Mouse (Mus musculus): ENCODE results near the gene Stxbp6.
"Not testable (repeated sequence)": the region's sequence is repeated elsewhere in the genome, so short reads cannot be mapped to it uniquely, and the experiment has no call there.

The Stxbp6 gene

DNA sequence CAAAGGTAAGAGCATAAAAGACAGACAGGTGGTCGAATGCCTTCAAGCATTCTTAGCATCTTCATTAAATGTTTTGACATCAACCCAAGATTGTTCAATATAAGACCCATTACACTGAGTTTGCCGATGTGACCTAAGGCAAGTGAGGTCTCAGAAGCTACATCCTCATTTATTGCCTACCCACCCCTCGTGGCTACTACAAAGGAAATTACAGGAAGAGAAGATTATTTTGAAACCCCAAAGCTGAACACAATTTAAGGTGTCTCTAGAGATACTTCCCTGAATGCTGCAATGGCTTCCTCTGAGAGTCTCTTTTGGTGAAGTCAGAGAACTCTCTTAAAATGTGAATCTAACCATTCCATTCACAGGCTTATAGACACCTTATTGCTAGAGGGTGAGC lies 16.5 kb downstream of the Stxbp6 start:
- in situ Hi-C loops (cut with MboI, MseI), result no loop called here

DNA sequence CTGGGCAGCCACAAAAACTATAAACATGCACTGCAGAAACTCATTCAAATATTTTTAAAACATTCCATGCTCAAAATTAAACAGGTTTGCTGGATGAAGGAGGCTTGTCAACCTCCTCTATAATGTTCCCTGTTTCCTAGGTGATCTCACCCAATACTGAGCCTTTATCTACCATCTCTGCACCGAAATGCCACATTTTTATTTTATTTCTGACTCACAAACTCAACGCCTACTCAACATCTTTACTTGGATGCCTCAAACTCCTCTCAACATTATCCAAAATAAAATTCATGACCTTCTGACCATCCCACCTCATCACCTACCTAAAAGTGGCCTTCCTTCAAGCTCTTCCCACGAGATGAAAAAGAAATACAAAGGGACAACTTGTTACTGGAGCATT lies 18.1 kb downstream of the Stxbp6 start:
- in situ Hi-C loops (cut with MboI, MseI), result no loop called here

DNA sequence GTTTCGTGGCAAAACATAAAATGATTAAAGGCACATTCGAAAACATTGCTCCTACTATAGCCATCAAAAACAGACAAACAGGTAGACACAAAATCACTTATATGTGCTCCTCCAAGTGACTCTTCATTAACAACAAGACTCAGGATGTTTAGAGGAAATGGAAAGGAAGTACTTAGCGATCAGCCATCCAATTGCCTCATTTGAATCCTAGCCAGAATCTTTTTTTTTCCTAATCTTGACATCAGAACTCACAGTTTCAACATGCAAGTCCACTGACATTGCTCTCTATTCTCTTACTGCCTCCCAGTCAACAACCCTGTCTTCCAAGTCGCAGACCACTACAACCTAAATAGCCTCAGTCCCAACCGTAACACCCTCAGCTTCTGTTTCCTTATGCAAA lies 21.2 kb downstream of the Stxbp6 start:
- in situ Hi-C loops (cut with MboI, MseI), result no loop called here

DNA sequence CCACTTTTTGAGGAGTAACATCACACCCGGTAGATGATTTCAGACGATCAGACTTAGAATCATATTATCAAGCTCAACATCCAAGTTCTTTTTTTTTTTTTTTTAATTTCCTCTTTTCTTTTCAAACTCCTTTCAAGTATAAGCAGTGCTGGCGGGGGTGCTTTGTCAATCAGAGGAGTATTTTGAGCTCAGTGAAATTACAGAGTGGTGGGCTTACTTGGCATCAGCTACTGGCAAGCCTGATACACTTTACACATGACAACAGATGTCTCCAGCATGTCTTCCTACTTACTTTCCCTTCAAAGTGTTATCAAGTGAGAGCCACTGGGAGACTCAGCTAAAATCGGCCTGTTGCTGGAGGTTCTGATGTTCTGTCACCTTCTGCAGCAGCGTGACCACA lies 21.6 kb downstream of the Stxbp6 start:
- in situ Hi-C loops (cut with MboI, MseI), result no loop called here

DNA sequence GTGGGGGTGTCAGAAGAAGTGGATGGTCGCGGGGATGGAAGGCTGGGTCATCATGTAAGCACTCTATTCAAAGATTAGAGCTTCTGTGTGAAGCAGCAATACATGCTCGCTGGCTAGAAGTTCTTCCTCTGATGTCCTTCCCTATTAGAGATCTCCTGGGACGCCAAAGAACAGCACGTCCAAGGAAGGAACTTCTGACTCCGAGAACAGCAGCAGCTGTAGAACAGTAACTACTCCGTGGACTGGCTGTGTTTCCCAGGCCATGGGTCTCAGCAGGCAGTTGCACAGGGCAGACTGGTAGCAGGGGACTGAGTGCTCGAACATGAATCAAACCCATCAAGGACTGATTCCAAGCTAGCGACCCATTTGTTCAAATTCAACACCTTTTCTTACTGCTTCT lies 24.6 kb downstream of the Stxbp6 start:
- in situ Hi-C loops (cut with MboI, MseI), result no loop called here

DNA sequence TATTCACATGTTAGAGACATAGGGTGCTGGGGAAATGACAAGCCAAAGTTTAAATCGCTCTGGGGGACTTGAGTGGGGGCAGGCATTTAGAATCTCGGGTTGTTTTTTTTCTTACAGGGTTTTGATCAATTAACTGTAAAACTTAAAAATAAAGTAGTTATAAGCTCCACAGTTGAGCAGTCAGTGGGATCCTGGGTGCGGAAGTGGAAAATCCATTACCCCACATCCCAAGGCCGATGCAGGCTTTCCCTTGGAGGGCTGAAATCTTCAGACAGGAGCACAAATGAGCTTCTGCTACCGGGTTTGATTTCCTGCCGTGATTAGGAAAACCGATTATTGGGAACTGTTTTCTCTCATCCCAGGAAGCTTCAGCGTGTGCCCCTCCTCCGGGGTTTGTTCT lies 26.8 kb downstream of the Stxbp6 start:
- in situ Hi-C loops (cut with MboI, MseI), result not testable (repeated sequence)

DNA sequence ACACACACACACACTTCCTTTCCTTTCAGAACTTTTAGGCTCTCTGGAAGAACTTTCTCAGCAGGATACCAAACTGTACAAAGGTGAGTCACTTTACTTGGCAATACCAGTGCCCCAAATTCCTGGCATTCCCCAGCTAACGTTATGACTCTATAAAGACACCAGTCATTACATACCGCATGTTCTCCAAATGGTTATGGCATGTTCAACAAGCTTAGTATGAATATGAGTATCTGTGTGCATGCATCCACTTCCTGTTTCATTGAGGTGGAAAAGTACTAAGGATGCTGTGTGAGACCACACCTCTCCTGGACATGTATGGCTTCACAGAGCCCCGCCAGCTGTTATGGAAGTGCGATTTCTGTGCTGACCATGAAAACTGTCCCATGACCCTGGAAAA lies 27.3 kb downstream of the Stxbp6 start:
- in situ Hi-C loops (cut with MboI, MseI), result no loop called here

DNA sequence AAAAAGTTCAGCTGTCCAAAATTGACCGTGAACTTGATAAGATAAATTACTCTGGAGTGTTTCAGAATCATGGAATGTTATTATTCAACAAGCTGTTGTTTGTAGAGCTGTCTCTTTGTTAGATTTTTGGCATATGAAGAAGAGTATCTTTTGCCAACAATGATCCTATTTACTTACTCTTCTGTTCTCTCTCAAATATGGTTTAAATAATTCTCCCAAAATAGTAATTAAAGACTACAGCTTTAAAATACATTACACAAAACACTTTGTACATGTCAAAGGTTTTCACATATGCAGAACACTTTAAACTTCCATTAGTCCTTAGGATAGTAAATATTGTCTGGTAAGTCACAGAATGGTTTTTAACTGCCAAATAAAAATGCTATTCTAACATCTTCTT lies 29.9 kb downstream of the Stxbp6 start:
- in situ Hi-C loops (cut with MboI, MseI), result no loop called here

DNA sequence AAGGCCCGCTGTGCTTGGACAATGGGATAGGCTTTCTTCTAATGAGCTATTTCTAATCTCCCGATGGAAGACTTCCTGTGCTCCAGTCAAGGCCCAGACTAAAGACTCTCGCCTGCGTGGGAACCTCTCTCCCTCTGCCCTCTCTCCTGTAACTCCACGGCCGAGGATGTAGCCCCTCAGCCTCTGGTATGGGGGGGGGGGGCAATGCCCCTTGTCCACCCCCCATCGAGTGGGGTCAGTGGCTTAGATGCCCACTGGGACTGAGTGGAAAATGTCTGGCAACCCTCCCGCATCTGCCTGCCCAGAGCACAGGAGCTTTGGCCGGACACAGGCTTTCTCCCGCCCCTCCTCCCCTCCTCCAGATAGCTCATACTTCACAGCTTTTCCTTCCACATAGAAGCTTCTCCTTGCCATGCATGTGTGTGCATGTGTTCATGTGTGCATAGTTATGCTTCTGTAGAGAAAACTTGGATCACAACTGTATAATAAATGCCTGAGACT lies 31.9 kb downstream of the Stxbp6 start:
- in situ Hi-C loops (cut with MboI, MseI), result no loop called here

DNA sequence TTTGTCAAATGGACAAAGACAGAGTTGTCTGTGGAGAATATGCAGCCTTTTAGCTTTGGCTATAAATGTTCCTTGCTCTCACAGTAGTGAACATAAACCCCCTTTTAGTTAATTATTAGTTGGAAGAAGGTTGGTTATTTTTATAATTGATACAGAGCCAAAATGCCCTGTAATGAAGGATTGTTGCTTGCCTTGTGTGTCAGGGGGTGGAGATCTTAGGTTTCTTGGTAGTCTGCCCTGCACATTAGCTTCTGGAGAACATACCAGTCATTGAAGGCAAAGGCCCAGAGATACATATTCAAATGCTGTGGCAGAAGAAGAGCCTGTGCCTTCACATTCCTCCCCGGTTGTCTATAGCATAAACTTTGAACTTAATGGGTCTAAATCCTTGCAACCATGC lies 37.0 kb downstream of the Stxbp6 start:
- in situ Hi-C loops (cut with MboI, MseI), result no loop called here

DNA sequence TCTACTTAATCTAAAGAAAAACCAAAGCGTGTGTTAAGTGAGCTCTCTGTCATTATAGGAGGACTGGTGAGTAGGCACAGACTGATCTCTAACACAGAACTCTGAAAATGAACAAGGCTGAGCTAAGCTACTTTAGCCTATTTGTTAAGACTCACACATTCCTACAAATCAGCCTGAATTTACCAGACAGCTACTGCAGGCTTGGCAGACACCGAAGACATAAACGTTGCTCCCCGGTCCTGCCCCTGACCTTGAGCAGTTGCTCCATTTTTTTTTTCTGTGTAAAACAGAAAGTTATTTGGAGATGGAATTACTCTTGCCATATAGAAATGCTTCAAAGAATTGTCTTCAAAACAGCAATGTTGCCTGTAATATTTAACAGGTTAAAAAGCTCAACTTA lies 37.4 kb downstream of the Stxbp6 start:
- in situ Hi-C loops (cut with MboI, MseI), result no loop called here

DNA sequence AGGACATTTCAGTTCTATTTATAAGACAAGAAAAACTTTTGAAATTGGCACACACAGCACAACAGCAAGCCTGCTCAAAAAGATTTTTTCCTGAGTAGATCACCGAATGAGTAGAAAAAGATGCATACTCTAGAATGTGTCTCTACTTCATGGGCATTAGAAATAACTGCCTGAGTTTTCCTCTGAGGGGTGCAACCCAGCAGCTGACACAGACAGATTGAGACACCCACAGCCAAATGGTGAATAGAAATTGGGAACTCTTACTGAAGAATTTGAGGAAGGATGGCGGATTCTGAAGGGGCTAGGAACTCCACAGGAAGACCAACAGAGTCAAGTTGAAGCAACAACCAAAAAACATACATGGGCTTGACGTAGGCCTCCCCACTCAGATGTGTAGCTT lies 43.8 kb downstream of the Stxbp6 start:
- in situ Hi-C loops (cut with MboI, MseI), result no loop called here

DNA sequence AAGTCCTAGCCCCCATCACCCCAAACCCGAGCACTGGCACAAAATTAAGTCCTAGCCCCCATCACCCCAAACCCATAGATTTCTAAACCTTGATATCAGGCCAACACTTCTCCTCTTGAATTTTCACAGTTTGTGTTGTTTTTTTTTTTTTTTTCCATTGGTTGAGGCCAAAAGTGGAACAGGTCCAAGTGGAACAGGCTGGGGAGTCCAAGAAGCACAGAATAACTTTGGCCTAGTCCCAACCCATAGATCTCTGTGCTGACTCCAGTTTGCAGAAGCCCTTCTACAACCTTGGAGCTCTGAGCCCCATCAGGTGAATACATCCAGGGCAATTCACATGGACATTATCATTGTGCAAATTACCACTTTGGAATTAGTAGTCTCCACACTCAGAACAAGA lies 48.2 kb downstream of the Stxbp6 start:
- in situ Hi-C loops (cut with MboI, MseI), result no loop called here

DNA sequence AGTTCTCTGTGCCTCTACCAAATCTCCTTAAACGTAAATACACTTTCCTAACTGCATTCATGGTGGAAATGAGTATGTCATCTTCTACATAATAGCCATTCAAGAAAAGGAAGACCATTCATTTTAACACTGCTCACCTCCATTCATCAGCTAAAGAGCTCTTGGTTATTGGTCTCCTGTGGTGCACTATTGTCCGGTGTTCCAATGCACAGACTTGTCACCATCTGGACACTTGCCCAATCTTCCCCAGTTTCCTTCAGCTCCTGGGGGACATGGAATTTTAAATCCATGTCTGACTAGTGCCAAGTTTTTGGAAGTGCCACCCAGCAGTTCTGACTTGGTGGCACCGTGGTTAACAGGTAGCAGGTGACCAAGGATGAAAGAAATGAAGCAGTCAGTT lies 54.5 kb downstream of the Stxbp6 start:
- in situ Hi-C loops (cut with MboI, MseI), result no loop called here

DNA sequence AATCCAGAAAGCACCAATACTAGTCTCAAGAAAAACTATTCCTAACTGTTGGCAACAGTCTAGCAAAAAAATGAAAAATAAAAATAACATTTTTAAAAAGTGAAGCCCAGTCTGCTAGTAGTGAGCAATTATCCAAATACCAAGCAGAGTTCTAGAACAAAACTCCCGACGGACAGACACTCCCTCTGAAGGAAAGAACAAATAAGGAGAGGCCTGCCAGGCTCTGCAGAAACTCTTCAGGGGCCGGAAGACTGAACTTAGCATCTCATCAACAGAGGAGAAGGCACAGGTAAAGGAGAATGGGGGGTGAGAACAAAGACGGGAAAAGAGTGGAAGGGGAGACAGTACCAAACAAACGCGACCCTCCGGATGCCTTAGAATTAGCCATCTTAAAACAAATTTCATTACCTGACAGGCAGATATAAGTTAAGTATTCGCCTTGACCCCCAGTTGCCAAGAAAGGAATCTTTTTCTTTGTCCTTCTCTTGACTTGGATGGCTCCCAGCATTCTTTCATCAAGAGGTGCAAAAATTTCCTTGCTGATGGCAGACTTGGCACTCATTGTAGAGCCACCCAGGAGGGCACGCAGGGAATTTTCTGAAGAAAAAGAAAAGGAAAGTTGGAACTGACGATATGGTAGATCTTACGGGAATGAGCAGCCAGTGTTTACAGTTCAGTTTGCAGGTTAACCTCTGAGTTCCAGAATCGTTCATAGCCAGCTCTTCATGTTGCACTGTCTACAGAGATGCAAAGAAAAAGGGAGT lies 55.3 kb downstream of the Stxbp6 start:
- in situ Hi-C loops (cut with MboI, MseI), result loop anchor here in 1 of 2 experiments (10.0 kb wide), 1 partner anchor 1666 kb away; no protein-coding TSS in a partner anchor

DNA sequence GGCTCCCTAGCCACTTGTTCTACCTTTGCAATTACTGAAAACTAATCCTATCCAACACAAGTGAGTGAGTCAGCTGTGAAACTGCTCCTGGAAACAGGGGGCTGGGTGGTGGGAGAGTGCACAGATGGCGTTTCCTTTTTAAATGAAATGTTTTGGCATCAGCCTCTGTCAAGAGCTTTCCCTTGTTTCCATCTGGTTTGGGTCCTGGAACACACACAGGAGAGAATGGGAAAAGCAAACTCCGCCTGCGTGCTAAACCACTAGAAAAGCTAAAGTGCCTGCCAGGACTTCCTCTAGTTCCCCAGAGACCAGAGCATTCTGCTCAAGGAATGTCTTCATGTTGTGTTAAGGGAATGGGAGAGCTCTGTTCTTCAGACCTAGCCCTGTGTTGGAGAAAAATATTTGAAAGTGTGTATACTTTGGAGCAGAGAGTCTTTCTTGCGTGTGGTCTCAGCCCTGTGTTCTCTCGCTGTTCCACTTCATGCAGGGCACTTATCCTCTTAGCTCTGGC lies 61.2 kb downstream of the Stxbp6 start:
- in situ Hi-C loops (cut with MboI, MseI), result loop anchor here in 1 of 2 experiments (10.0 kb wide), 1 partner anchor 1672 kb away; no protein-coding TSS in a partner anchor

DNA sequence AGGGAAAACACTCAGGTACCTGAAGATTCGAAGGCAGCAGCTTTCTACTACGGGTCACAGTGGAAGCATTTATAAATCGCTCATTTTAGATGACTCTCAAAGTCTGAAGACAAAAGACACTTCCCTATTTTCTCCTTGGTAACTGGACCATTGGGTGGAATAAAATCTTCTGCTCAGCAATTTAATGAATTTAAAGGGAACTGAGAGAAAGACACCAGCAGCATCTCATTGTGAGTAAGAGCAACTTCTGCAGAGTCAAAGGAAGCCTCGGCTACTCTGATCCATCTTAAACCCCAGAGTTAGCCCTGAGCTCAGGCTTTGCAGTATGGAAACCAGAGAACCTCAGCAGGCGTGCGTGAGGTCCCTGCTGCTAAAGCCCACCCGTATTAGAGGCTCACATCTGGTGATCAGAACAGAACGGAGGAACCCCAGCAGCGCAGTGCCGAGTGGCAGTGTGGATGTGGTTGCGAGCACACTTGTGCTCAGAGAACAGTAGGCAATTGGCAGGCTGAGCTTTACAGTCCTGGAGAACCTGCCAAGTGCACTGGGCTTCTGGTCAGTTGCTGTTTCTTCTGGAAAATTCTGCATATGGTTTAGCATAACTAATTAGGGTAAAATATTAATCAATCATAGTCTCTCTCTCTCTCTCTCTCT lies 62.9 kb downstream of the Stxbp6 start:
- in situ Hi-C loops (cut with MboI, MseI), result loop anchor here in 1 of 2 experiments (10.0 kb wide), 1 partner anchor 1673 kb away; no protein-coding TSS in a partner anchor

DNA sequence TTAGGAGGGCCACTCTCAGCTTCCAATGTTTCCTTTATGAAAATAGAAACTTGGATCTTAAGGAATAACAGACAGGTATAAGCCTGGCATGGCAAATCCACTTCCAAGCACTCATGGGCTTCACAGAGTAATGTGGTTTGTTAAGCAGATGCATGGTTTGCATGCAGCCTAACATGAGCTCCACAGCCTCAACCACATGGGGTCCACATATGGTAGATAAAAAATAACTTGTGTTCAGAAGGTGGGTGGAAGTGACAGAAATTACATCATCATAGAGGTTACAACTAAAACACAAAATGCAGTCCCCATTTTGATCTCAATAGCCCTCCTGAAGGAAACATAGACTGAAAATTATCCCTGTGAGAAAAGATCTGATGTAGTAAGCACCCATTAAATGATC lies 63.5 kb downstream of the Stxbp6 start:
- in situ Hi-C loops (cut with MboI, MseI), result loop anchor here in 1 of 2 experiments (10.0 kb wide), 1 partner anchor 1674 kb away; no protein-coding TSS in a partner anchor

DNA sequence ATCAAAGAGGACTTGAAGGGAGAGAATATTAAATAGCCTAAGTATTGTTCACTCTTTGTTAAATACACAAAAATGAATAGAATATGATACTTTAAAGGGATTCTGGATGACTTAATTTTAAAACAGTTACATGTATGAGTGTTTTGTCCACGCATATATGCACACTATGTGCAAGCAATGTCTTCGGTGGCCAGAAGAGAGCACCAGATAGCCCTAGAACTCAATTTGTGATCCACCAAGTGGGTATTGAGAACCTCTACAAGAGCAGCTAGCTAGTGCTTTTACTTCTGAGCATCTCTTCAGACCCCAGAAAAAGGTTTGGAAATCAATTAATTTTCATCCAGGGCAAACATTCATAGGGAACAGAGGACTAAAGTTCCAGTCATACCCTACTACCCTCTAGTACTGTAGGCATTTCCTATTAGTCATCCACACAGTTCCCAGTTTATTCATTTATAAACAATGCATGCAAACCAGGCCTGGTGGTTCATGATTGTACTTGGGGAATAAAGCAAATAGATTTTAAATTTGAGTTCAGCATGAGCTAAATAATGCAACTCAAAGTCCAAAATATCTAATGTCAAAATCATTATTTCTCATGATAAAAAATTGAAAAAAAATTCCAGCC lies 64.4 kb downstream of the Stxbp6 start:
- in situ Hi-C loops (cut with MboI, MseI), result loop anchor here in 1 of 2 experiments (10.0 kb wide), 1 partner anchor 1675 kb away; no protein-coding TSS in a partner anchor

DNA sequence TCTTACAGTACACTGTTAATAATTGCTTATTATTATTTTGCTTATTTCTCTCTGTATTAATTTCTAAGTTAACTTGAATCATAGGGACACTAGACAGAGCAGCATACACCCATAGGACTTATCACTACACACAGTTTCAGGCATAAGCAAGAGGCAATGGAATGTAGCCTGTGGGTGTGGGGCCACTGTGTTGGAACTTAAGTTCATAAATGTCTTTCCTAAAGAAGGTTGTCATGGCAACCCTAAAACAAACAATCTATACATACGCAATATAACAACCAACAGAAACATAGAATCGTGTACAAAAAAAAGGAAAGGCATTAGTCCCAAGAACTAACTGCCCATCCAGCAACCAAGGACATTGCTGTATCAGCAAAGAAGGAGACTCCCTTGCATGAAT lies 67.9 kb downstream of the Stxbp6 start:
- in situ Hi-C loops (cut with MboI, MseI), result no loop called here

DNA sequence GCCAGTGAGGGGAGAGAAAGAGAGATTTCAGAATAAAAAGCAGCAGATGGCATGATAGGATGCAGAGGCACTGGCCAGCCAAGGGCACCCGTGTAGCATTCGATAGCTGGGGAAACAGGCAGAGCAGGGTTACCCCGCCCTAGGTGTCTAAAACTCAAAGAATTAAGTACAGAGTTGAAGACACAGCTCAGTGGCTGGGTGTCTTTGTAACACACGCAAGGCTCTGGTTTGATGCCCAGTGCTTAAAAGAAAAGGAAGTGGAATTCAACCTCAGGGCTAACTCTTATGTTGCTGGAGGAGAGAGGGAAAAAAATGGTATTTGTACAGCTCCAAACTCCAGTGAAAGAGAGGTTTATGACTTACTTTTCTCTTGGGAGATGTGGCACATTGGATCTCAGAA lies 68.5 kb downstream of the Stxbp6 start:
- in situ Hi-C loops (cut with MboI, MseI), result no loop called here

DNA sequence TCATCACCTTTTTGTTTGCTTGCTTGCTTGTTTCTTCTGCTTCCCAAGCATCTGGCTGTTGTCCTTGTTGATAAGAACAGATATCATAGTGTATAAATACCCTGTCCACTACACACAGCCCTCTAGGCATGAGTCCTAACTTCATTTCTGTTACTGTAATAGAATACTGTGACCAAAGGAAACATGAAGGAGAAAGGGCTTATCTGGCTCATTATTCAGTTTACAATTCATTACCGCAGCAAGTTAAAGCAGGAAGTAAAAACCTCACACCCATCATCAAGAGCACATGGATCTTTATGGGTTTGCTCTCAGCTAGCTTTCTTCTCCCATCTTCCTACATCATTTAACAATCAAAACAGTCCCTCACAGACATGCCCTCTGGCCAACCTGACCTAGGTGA lies 72.5 kb downstream of the Stxbp6 start:
- in situ Hi-C loops (cut with MboI, MseI), result no loop called here
